Mouse (Mus musculus) left cerebral cortex, adult 2 months (tissue): ENCODE results near the gene Scd2. TPM values are rescaled to one million over a fixed set of nuclear protein-coding genes. Genes with fewer than 3 reads are reported as not detected.

Source experiments
- DNase-seq, 2 experiments: peaks; one replicate each; pipeline ENCODE4 v3.0.0; 2021 to 2022; ENCODE audit warnings: low spot score in 2 of 2, mixed read lengths in 1 of 2; ENCODE audit errors: extremely low spot score in 1 of 2
- H3K27ac ChIP-seq: fragments of 200-600 bp; 2 replicates; pipeline ENCODE4 v1.8.1; 2022
- H3K4me3 ChIP-seq: fragments of 200-600 bp; 2 replicates; pipeline ENCODE4 v1.8.1; 2022
- CTCF ChIP-seq: fragments of 200-600 bp; IDR thresholded peaks from 2 replicates; pipeline ENCODE4 v1.8.1; 2022; ENCODE audit warnings: antibody characterized with exemption, mild to moderate bottlenecking, moderate library complexity
- intact Hi-C: fragments of 180-260 bp; cut with DNase I; formaldehyde crosslinking; loops from one replicate; pipeline ENCODE4 v1.15.1; 2025
- total RNA-seq, 2 experiments: library from RNA; stranded (reverse); gene quantifications; 2 replicates each; pipeline ENCODE4 v1.2.3; 2021

Scd2 gene
- total RNA-seq, 2 experiments from 2014 or later: 580 to 609 TPM

GRCm38 (mm10) chr19:44257377-44257966, 36.0 kb upstream of the Scd2 start:
- DNase-seq: no peak
- intact Hi-C loops: no loop called here
- no peak for TF ChIP-seq CTCF
- Histone ChIP-seq H3K27ac (no peak overlapping the region), H3K4me3 (no peak overlapping the region)

- intact Hi-C loops: no loop called here
- no peak overlapping the region for H3K27ac ChIP-seq
- no peak for TF ChIP-seq CTCF
- no peak overlapping the region for H3K4me3 ChIP-seq
- DNase-seq: no peak
These were observed 34.0 kb upstream of the Scd2 start for GRCm38 (mm10) chr19:44259484-44259883.

- TF ChIP-seq CTCF: peak; percentile 27; the same call in 1 of the 2 replicates
- DNase-seq: no peak
- H3K4me3 ChIP-seq: no peak overlapping the region
These were observed 33.0 kb upstream of the Scd2 start for GRCm38 (mm10) chr19:44260487-44260886.

GRCm38 (mm10) chr19:44261774-44262173, 31.7 kb upstream of the Scd2 start:
- intact Hi-C loops: no loop called here
- Histone ChIP-seq H3K27ac (no peak overlapping the region), H3K4me3 (no peak overlapping the region)
- TF ChIP-seq CTCF: no peak
- DNase-seq: no peak

More at GRCm38 (mm10) chr19:44260487-44260886, 33.0 kb upstream of the Scd2 start:
- no peak overlapping the region for H3K27ac ChIP-seq
- intact Hi-C loops: no loop called here

GRCm38 (mm10) chr19:44263581-44263980, 29.9 kb upstream of the Scd2 start:
- Histone ChIP-seq H3K4me3 (no peak overlapping the region), H3K27ac (no peak overlapping the region)
- DNase-seq: no peak
- no peak for TF ChIP-seq CTCF
- intact Hi-C loops: no loop called here

GRCm38 (mm10) chr19:44264226-44264625, 29.2 kb upstream of the Scd2 start:
- TF ChIP-seq CTCF: no peak
- DNase-seq: no peak
- H3K27ac ChIP-seq: no peak overlapping the region
- intact Hi-C loops: no loop called here
- H3K4me3 ChIP-seq: no peak overlapping the region

GRCm38 (mm10) chr19:44265300-44265699, 28.2 kb upstream of the Scd2 start:
- intact Hi-C loops: no loop called here
- H3K4me3 ChIP-seq: no peak overlapping the region
- no peak for TF ChIP-seq CTCF
- no peak for DNase-seq
- H3K27ac ChIP-seq: no peak overlapping the region

- DNase-seq: no peak
- peak overlapping the region; percentile 97; the same call in 1 of the 2 replicates for H3K27ac ChIP-seq
- no peak for TF ChIP-seq CTCF
- no peak overlapping the region for H3K4me3 ChIP-seq
- intact Hi-C loops: loop anchor here (2.0 kb wide), 1 partner anchor 17 kb away; no protein-coding TSS in a partner anchor
These were observed 27.6 kb upstream of the Scd2 start for GRCm38 (mm10) chr19:44265911-44266337.

- TF ChIP-seq CTCF: no peak; the same call in 1 of the 2 replicates
- H3K4me3 ChIP-seq: peak overlapping the region; percentile 56
- DNase-seq: no peak
- H3K27ac ChIP-seq: peak overlapping the region; percentile 97
- intact Hi-C loops: loop anchor here (2.0 kb wide), 1 partner anchor 18 kb away; no protein-coding TSS in a partner anchor
These were observed 27.0 kb upstream of the Scd2 start for GRCm38 (mm10) chr19:44266458-44266823.

- intact Hi-C loops: loop anchor here (1.0 to 2.0 kb wide), 2 partner anchors 18 to 27 kb away; no protein-coding TSS in a partner anchor
- peak overlapping the region; percentile 97 for H3K27ac ChIP-seq
- peak overlapping the region; percentile 56 for H3K4me3 ChIP-seq
- DNase-seq: peak; percentile 86 to 89
- TF ChIP-seq CTCF: peak; percentile 47
These were observed 26.5 kb upstream of the Scd2 start for GRCm38 (mm10) chr19:44266824-44267498.

- intact Hi-C loops: loop anchor here (1.0 to 2.0 kb wide), 2 partner anchors 19 to 27 kb away; no protein-coding TSS in a partner anchor
- H3K27ac ChIP-seq: peak overlapping the region; percentile 97
- TF ChIP-seq CTCF: no peak
- peak overlapping the region; percentile 56 for H3K4me3 ChIP-seq
- peak in 1 of 2 experiments; percentile 23 for DNase-seq
These were observed 25.9 kb upstream of the Scd2 start for GRCm38 (mm10) chr19:44267499-44268002.

- intact Hi-C loops: no loop called here
- TF ChIP-seq CTCF: no peak
- DNase-seq: no peak
- Histone ChIP-seq H3K27ac (no peak overlapping the region), H3K4me3 (no peak overlapping the region)
These were observed 19.8 kb upstream of the Scd2 start for GRCm38 (mm10) chr19:44273711-44274110.
